Mouse (Mus musculus) heart, adult 9 months (tissue): ENCODE results near the gene Olfr381.
"Not testable (repeated sequence)": the region's sequence is repeated elsewhere in the genome, so short reads cannot be mapped to it uniquely, and the experiment has no call there.

Source experiments
- DNase-seq, 2 experiments: peaks; one replicate each; pipeline ENCODE4 v3.0.0; 2022; ENCODE audit warnings: low spot score in 2 of 2

The Olfr381 gene

DNA sequence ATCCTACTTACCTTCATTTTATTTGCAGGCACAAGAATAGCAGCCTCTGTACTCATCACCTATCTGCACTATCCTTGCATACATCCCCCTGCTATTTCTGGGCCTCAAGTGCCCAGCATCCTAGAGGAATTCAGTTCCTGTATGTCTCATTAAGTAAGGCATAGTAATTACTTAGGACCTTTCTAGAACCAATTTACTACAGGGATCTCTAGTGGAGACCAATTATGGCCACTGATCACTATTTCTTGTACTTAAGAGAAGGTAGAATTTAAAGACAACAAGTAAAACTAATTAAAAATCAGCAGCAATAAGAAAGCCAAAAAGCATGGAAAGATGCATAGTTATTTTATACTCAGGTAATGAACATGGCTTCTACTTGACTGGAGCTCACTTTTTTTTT, at the start of gene Olfr381:
Gene Olfr381, minus strand, starts transcription at position 101 of the 400 bp plus-strand sequence.
- DNase-seq, result no peak

DNA sequence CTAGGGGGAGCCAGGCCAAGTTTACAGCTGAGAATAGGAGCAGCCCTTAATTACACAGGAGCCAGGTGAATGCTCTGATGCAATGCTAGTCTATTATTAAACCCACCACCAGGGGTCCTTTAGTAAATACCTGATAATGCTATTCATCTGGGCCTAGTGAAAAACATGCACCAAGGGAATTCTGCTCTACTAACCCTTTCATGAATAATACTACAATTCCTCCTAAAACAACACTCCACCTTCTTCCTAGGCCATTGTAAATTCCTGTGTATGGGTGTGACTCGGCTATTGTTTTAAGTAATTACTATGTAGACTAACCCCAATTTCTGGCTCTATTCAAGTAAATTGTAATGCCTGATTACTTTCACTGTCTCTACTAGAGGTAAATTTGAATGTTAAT, 37.6 kb upstream of the Olfr381 start:
- DNase-seq, result not testable (repeated sequence)

DNA sequence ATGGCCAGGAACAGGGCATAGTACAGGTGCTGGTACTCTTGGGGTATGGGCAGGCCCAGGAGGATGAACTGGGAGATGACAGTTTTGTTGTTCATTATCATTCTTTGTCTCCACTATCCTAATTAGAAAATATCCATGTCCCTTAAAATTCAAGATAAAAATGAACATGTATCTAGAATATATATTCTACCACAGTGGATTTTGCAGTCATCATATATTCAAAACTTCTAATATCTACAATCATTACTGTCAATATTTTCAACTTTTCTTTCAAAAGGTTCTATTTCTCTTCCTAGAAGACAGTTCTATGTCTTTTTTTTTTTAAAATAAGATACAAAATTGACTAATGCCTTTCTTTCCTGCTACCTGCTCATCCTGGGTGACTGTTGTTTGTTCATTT, 25.7 kb upstream of the Olfr381 start, which contains the start of gene Olfr382:
Gene Olfr382, minus strand, starts transcription at position 101 of the 400 bp plus-strand sequence.
- DNase-seq, result no peak

DNA sequence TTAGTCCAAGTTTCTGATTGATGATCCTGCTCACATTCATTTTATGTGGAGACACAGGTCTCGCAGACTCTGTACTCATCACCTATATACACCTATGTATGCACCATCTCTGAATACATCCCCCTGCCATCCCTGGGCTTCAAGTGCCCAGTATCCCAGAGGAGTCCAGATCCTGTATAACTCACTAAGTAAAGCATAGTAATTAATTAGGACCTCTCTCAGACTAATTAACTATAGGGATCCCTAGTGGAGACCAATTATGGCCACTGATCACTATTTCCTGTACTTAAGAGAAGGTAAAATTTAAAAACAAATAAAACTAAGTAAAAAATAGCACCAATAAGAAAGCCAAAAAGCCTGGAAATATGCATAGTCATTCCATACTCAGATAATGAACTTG, 34.0 kb downstream of the Olfr381 start, which contains the start of gene Olfr380:
Gene Olfr380, minus strand, starts transcription at position 101 of the 400 bp plus-strand sequence.
- no peak for DNase-seq
